Mouse (Mus musculus): ENCODE measurements around the gene Ccdc124.

Gene Ccdc124

GRCm38 (mm10) chr8:70869601-70870041 is 4.1 kb downstream of the Ccdc124 start:
- peak; percentile 79 for DNase-seq (ENCODE audit: low spot score)

- DNase-seq (ENCODE audit: low spot score), result no peak
These were observed 4.5 kb downstream of the Ccdc124 start for GRCm38 (mm10) chr8:70869199-70869571.

DNA sequence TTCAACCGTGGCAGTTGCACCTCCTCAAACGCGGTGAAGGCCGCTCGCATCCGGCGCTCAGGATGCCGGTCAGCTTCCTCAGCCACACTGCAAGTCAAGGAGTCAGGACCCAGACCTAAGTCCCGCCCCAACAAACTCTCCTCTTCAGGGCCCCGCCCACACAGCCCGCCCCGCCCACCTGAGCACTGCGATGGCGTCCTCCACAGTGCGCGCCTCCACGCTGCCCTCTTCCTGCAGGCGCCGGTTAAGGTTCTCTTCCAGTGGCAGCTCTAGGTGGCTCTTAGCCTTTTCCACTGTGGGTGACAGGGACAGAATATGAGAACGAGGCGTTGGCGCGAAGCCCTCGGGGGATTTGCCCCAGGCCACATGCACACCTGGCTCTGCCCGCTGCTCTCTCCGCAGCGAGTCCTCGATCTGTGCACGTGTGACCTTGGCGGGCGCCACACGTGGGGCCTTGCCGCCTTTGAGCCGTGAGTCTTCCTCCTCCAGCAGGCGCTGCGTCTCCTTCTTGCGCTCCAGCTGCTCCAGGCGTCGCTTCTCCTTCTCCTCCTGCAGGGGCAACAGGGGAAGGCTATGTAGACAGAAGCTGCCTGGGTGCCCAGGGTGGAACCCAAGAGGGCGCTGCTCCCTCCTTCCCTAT is 5.1 kb downstream of the Ccdc124 start:
- peak; percentile 54 for DNase-seq (ENCODE audit: low spot score)

DNA sequence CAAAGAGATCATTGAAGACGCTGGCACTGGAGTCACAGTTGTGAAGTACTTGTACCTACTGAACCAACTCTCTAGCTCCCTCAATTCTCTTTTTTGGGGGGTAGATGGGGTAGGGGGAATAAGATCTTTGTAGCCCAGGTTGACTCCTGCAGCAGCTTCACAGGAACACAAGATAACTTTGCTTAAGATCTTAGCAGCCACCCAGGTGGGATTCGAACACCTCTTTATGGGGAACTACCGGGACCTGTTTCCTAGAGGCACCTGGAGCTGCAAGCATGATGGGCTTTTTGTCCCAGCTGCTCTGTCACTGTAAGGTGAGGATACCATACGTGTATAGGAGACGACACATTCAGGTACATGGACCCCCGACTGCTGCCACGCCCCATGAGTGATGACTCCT is 7.2 kb downstream of the Ccdc124 start:
- DNase-seq (ENCODE audit: low spot score), result no peak

GRCm38 (mm10) chr8:70866001-70866520 is 7.7 kb downstream of the Ccdc124 start:
- no peak for DNase-seq (ENCODE audit: low spot score)

DNA sequence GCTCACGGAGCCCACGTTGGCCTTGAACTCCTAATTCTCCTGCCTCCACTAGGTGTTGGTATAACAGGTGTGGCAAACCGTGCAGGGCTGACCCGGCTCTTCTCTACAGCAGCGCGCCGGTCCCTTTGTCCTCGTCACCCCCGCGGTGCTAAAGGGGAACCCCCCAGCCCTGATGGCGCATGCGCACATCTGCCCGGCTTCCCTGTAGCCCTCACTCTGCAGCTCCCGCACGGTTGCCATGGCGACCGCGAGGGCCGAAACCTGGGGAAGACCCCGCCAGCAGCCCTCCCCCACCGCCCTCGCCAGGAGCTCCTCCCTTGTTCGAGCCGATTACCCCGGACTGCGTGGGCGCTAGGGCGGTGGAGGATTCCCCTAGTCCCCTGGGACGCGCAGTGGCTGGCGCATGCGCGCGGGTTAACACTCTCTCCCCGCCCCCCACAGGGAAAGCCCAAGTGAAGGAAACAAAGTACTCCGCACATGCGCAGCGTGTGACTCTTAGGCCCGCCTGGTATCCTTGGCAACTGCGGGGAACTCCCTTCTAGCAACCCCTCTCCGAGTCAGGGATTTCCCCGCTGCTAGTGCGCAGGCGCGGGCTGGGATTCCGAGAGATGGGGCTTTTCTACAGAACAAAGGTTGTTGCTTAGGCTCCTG is 8.3 kb downstream of the Ccdc124 start:
- DNase-seq (ENCODE audit: low spot score), result peak; percentile 98

DNA sequence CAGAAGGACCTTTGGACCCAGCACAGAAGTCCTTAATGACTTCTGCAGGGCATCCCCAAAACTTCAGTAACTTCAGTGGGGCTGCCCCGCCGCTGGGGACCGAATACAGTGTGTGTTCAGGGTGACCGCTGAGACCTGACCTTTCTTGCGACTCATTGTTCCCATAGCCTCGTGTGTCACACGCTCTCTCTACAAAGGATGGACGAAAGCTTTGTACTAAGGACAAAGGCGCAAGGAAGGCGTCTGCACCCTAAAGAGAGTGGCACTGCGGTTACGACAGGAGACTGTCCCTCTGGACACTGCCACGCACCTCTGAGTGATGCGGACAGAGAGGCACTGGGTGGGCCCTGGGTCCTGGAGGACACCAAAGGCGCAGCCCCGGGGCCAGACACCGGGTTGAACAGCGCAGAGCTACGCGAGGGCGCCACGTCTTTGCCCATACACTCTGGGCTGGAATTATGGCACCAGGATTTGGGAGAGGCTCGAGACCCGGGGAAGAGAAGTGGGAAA is 9.0 kb downstream of the Ccdc124 start:
- DNase-seq (ENCODE audit: low spot score), result peak; percentile 52

DNA sequence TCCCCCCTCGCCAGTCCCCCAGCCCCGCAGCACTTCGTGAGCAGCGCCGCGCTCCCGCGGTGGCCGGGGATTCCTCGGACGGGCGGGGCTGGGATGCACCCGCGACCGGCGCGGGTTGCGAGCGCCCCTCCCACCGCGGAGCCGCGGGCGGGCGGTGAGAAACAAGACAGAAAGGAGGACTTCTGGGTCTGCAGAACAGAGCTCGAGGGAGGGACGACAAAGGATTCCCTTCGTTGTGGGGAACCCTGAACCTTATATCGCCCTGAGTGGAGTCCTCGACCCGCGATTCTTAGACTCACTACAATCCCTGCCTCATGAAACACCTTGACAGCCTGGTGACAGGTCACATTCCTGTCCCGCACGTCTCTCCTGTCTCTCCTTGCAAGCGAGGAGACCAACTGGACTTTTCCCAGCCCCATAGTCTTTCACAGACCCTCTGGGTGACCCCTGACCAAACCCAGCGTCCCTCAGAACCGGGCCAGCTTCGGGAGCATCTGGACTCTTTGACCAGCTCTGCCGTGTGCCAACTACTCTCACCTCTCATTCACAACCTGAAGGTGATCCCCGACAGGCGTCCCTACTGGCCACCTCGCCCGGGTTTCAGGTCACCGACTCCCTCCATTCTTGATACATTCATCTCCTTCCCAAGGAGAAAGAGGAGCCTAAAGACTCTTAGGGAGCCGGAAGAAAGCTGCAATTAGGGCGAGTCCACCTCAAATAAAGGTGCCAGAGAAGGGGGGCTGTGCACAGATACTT is 9.6 kb downstream of the Ccdc124 start:
- peak; percentile 49 for DNase-seq (ENCODE audit: low spot score)

DNA sequence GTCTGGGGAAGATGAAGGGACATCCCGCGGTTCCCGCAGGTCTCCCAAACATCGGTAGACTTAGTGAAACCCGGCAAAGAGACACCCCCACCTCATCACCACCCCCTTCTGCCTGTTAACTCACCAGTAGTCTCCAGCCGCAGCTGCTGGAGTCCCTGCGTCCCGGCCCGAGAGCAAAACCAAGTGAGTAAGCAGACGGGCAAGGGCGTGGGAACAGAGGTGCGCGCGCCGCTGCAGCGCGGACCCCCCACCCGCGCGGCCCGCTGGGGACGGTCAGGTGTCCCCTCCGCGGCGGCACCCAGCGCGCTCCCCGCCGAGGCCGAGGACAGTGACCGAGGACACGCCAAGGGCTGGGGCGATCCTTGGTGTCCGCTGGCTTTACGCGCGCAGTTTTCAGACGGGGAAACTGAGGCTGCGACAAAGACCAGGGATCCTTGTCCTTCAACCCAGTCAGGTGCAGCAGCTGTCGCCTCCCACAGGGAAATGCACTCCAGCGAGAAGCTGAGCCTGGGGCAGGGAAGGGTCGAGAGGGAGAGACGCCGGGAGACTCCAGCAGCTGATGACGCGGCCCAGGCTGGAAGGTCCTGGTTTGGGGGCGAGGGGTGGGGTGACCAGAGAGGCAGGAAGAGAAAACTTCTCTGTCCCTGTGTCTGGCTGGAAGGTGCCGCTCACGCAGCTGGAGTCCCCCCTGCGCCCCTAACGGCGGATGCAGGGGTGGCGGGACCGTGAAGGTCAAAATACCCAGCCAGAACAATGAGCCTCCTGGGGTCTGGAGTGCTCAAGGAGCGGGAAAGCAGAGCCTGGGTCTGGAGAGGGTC is 10.7 kb downstream of the Ccdc124 start, which contains the start of gene Kcnn1:
TSS of gene Kcnn1 (minus strand) at position 435 of the 818 bp plus-strand sequence.
- no peak for DNase-seq (ENCODE audit: low spot score)

DNA sequence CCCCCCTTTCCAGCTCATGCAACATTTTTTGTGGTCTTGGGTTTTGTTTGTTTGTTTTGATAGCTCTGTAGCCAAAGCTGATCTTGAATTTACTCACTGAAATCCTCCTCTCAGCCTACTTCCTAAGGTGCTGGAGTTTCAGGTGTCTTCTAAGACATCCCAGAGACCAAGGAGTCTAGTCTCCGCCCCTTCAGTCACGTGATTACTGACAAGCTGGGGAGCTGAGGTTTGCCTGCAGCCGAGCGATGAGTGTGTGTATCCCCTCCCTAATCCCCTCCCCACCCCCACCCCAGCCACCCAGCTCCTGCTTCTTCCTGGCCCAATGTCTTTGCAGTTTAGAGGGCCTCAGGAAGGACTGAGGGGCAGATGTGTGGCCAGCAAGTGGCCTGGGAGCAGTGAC is 16.2 kb downstream of the Ccdc124 start:
- DNase-seq (ENCODE audit: low spot score), result no peak

GRCm38 (mm10) chr8:70856541-70857197 is 17.1 kb downstream of the Ccdc124 start:
- DNase-seq (ENCODE audit: low spot score), result peak; percentile 76

- DNase-seq (ENCODE audit: low spot score), result no peak
These were observed 17.7 kb downstream of the Ccdc124 start for GRCm38 (mm10) chr8:70856028-70856427.

- no peak for DNase-seq (ENCODE audit: low spot score)
These were observed 19.9 kb downstream of the Ccdc124 start for GRCm38 (mm10) chr8:70853863-70854262.

- no peak for DNase-seq (ENCODE audit: low spot score)
These were observed 21.0 kb downstream of the Ccdc124 start for GRCm38 (mm10) chr8:70852595-70853231.

DNA sequence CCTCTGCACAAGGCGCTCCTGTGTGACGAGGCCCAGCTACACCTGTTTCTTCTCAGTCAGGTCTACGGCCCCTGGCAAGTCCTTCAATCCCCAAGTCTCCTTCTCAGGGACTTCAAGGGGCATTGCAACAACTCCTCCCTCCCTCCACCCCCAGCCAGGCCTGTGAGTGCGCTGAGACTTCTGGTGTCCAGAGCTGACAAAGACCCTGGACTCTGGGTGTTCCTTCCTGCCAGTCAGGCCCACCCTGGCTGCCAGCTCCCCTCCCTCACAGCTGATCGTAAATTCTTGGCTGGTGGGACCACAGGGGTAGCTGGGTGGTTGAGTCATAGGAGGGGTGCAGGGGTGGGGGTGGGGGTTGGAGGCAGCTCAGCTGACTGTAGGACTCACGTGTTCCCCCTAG is 21.9 kb downstream of the Ccdc124 start:
- DNase-seq (ENCODE audit: low spot score), result no peak

GRCm38 (mm10) chr8:70850947-70851346 is 22.8 kb downstream of the Ccdc124 start:
- DNase-seq (ENCODE audit: low spot score), result no peak

DNA sequence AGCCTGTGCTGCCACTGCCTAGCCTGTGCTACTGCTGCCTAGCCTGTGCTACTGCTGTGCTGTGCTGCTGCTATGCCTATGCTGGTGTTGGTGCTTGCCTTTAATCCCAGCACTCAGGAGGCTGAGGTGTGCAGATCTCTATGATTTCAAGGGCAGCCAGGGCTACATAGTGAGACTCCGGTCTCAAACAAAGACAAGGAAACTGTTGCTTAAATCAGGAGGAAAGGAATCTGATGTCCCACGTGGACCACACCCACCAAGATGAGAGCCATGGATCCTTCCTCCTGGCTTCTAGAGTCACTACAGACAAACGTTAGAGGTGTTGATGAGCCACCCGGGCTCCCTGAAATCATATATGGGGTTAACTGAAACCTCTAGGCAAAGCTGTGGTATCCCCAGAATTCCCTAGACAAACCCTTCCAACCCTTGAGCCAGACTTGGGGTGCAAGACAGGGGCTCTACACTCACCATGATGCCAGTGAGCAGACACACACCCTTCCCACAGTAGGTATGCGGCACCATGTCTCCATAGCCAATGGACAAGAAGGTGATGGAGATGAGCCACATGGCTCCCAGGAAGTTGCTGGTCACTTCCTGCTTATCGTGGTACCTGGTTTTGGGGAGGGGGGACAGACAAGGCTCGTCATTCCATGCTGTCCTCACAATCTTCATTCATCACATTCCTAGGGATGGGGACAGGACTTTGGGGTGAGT is 23.4 kb downstream of the Ccdc124 start:
- no peak for DNase-seq (ENCODE audit: low spot score)

DNA sequence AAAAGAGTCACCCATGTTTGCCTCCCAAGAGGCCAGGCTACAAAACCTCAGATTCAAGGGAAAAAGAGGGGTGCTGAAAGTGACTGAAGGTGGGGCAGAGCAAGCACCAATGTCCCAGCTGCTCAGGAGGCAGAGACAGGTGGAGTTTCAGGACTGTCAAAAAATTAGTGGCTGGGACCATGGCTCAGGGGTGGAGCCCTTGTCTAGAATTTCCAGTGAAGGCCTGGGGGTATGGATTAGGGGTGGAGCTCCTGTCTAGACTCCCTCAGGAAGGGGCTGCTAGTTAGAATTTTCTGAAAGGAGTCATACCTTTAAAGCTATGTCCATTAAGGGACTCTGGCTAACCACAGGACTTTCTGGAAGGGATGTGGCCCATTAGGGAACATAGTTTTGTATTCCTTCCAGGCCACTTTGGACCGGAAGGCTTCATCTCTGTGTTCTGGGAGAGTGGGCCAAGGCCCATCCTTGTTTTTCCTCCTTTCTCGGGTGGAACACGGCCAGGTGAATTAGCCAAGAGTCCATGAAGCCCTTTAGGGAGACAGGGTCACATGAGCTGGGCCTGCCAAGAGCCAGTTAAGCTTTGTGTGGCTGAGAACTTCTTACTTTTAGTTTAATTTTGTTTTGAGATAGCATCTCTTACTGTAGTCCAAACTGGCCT is 24.3 kb downstream of the Ccdc124 start:
- no peak for DNase-seq (ENCODE audit: low spot score)

DNA sequence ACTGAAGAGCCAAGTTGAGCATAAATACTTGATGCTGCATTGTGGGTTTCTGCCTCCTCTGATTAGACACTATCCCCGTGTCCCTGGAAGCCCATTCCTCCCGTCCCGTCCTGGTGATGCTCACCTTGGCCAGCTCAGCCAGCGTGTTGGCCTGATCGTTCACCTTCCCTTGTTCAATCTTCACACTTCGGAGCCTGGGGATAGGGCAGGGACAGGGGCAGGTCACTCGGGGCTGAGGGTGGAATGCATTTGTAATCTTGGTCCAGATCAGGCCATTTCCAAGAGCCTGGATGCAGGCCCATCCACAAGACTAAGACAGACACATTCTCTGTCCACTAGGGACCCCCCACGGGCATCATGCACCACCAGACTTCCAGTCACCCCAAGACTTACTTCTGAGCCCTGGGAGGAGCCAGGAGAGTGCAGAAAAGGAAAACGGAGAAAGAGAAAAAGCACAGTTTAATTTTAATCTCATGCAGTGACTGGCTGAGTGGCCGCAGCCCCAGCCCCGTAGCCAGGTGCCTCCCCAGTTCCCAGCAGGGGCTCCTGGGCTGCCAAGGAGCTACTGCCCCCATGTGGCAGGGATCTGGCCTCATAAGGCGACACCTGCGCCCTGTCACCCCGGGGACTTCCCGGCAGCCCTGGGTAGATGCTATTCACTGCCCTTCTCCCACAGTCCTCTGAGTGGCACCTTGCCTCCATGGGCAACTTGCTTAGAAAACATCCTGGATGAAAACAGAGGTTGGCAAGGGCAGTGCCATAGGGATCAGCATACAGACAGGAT is 27.2 kb downstream of the Ccdc124 start:
- no peak for DNase-seq (ENCODE audit: low spot score)
